Mouse (Mus musculus) layer of hippocampus, postnatal 25 days (tissue): ENCODE measurements around the gene Ascc3. TPM values are rescaled to one million over a fixed set of nuclear protein-coding genes. Genes with fewer than 3 reads are reported as not detected.

ENCODE experiments used
- DNase-seq, 2 experiments: peaks; one replicate each; pipeline ENCODE4 v3.0.0; 2022; ENCODE audit warnings: mixed read lengths in 2 of 2, low spot score in 1 of 2; ENCODE audit errors: extremely low spot score in 1 of 2
- total RNA-seq, 2 experiments: library from RNA; stranded (reverse); gene quantifications; 2 replicates each; pipeline ENCODE4 v1.2.3; 2021

Gene Ascc3
- total RNA-seq, 2 experiments from 2014 or later: 19.5 to 25.3 TPM

GRCm38 (mm10) chr10:50893546-50893945 is 301.1 kb downstream of the Ascc3 start:
- no peak for DNase-seq

DNA sequence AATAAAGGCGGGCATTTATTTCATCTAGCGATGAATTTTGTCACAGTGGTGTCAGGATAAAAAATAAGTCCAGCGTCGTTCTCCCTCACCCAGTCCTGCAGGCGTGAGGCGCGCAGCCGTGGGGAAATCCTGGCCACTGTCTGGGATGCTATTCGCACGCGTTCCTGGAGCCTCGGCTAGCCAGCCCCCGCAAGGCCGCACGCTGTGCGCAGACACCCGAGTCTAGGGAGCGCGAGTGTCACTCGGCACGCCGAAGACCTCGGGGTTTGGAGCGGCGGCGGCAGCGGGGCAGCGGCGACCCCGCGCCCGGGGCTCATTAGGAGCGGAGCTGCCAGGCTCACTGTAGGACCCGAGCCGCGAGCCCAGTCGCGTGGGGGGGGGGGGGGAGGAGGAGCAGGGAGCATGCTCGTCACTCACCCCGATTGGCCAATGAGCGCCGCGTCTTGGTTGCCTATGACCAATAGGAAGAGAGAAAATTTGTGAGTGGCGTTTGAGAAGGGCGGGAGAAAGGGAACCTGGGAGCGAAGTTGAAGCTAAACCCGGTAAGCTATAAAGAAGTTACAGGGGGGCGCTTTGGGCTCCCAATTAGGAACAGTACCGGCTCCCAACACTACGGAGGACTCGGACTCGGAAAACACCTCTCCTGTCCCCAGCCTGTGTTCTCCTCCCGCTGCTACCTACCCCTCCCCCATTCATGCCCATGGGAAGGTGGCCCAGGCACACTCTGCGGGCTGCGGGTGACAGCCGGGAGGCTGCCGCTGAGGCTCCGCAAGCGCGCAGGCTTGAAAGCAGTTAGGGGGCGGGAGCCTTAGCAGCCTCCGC is 301.9 kb downstream of the Ascc3 start, which contains the start of gene Sim1:
Gene Sim1, plus strand, starts transcription at position 585 of the 822 bp plus-strand sequence.
- peak in 1 of 2 experiments; percentile 25 for DNase-seq

DNA sequence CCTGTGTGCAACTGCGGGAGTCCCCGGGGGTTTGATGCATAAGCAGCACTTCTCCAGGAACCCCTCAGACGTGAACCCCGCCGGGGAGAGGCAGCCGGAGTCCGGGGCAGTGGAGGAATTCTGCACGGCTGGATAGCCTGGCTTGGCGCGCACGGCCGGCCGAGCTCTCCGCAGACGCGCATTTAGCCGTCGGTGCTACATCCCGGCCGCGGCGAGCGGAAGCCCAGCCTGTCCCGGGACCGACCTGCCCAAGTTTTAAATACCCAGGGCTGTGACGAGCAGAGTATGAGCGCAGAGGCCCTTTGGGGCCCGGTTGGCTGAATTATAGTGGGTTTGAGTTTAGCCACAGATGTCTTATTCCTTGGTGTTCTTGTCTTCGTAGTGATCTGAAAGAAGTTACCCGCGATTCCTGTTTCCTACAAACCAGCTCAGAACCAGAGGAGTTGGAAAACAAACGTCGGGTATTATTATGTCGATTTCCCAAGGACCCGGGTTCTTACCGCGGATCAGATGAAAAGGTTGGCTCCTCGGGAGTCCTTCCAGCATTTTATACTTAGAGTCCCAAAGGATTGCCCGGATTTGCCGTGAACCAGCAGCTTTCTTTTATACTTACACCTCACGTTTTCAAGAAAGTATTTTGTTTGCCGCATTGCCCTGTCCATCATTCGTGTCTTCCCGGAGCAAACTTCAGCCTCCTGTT is 302.8 kb downstream of the Ascc3 start:
- DNase-seq: no peak

GRCm38 (mm10) chr10:50895881-50896766 is 303.7 kb downstream of the Ascc3 start:
- no peak for DNase-seq

GRCm38 (mm10) chr10:50896767-50897390 is 304.4 kb downstream of the Ascc3 start:
- DNase-seq: no peak

DNA sequence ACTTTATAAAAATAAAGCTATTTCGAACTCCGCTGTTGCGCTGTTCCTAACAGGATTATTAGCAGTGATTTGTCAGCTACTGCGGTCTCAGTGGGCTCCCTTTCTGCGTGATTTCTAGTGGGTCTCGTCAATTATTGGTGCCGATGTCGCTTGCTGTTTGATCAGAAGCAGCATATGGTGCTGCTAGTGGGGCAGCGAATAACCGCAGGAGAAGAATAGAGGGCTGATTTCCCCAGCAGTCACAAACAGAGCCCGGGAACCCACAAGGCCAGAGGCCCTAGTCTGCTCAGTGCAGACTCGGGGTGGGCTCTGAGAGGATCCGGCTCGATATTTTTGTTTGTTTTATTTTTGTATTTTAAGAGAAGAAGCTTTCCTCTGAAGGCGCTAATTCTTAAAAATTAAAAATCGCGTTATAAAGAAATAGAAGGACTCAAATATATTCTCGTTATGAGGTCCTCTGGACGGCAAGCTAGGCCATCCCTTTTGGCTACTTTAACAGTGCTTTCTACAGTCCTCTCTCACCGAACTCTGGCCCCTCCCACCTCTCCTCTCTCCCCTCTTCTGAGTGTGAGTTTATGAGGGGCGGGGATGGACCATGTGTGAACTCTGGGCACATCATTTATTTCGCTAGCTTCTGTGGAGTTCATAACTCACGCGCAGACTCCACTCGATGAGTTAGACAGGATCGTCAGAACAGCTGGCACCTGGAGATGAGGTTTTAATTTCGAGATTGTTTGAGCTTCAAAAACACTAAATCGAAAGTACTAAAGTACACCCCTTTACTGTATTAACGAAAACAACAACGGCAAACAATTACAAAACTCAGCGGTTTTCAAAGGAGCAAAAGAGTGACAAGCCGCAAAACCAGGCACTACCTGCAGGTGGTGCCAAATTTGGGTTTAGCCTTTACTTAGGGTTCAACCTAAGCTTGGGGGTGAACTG is 305.3 kb downstream of the Ascc3 start:
- DNase-seq: peak in 1 of 2 experiments; percentile 26

GRCm38 (mm10) chr10:50898621-50899020 is 306.2 kb downstream of the Ascc3 start:
- no peak for DNase-seq

GRCm38 (mm10) chr10:50899846-50900745 is 307.6 kb downstream of the Ascc3 start:
- DNase-seq: no peak
